In genomic region chr3:30855604-30856458, GRCm38 (mm10) we compare ENCODE assay signal across 8 mouse cellular contexts. TPM values are rescaled to one million over a fixed set of nuclear protein-coding genes. Genes with fewer than 3 reads are reported as not detected.
DNase-seq lines count a peak whose midpoint lies in the region; ATAC-seq and TF ChIP-seq lines count a peak whose summit lies in the region.

Gene Gpr160, plus strand, starts transcription at chr3:30855950.

- ATAC-seq in megakaryocyte, adult 5-6 weeks (ENCODE audit: poor library complexity, severe bottlenecking): peak; percentile 79

- TF ChIP-seq CTCF in cortical plate, adult 2 months (IDR thresholded peaks at IDR 0.05; ENCODE audit: extremely low read depth, insufficient read depth, low read length): peak; percentile 37; the same call in 1 of the 2 replicates

- TF ChIP-seq POLR2A in cortical plate, adult 2 months (IDR thresholded peaks at IDR 0.05; ENCODE audit: extremely low read depth, insufficient read depth, low read length): no peak

- peak; percentile 73 for DNase-seq in WW6 (ENCODE audit: low read depth, low spot score)
- DNase-seq in gastrocnemius, postnatal 10 days: peak; percentile 68
- peak; percentile 14 for DNase-seq in hindlimb bud, embryonic 11.5 days (ENCODE audit: extremely low spot score, low read depth, low spot score)
- DNase-seq in left cerebral cortex, adult 8-10 months (ENCODE audit: low spot score in 2 of 2): peak; percentile 25 to 30
- DNase-seq in right cerebral cortex, adult 18-20 months: peak; percentile 43
- DNase-seq in urinary bladder, adult 2 months (ENCODE audit: low spot score): peak; percentile 62

- no peaks in the 10 kb centered on the region for H3K4me1 ChIP-seq in cortical plate, adult 2 months (ENCODE audit: control insufficient read depth, insufficient read depth, low read length)

- H3K27ac ChIP-seq in cortical plate, adult 2 months (ENCODE audit: insufficient read depth, low read length): no peak within 1 kb of the TSS

- peak within 1 kb of the TSS; percentile 60 for H3K4me3 ChIP-seq in cortical plate, adult 2 months (ENCODE audit: insufficient read depth, low read length)

RNA-seq across cellular contexts. Expression of gene Gpr160, which starts in this region (rescaled TPM):
- polyA plus RNA-seq in cortical plate, adult 2 months (2012; rRNA removed): 1.5 and 2.6 TPM in 2 replicates
- 1 to 10 TPM in 1 of 2 experiments, under 1 TPM in 1; 0.87 to 1.7 TPM for total RNA-seq in gastrocnemius, postnatal 10 days (2021)
- total RNA-seq in left cerebral cortex, adult 8-10 months (2022): 1 to 10 TPM in 3 of 4 experiments, under 1 TPM in 1; 0.61 to 3.7 (median 1.5) TPM
- total RNA-seq in megakaryocyte, adult 5-6 weeks (2015): 93.1 and 109 TPM in 2 replicates
- 59.0 and 73.8 TPM in 2 replicates for total RNA-seq in megakaryocyte, adult 5-6 weeks (2017)
- polyA plus RNA-seq in urinary bladder, adult 2 months (2012; rRNA removed): 9.6 and 13.8 TPM in 2 replicates

Comparison
In these comparisons a context has a peak if more than half of its experiments do, and no peak if none do; other contexts are left out.
1. RNA of gene Gpr160 (total RNA-seq): 59.0 to 109 TPM in megakaryocyte, adult 5-6 weeks; 0.61 to 3.7 TPM in left cerebral cortex, adult 8-10 months and 0.87 to 1.7 TPM in gastrocnemius, postnatal 10 days; every median in the first group is over 10 times any median in the second.
2. DNase-seq: peak in every context shown above with its lines; median percentile 73 in WW6; 68 in gastrocnemius, postnatal 10 days; 62 in urinary bladder, adult 2 months; 43 in right cerebral cortex, adult 18-20 months; 28 in left cerebral cortex, adult 8-10 months; 14 in hindlimb bud, embryonic 11.5 days.